In genomic region chr17:8878056-8878455, GRCm38 (mm10) we compare ENCODE assay signal across 9 mouse cellular contexts.
"Had no signal": no experiment of that assay in that cellular context is flagged by ENCODE, and none has a peak within 500 bp of the region (broad histone marks: within the 10 kb centered on the region; RNA-seq: fewer than 3 reads in every experiment).

No protein-coding gene starts in this region.

- DNase-seq: liver, postnatal 0 days; lung, adult 2 months; lung, postnatal 14 days; lung, postnatal 36 days; midbrain, embryonic 14.5 days; right cerebral cortex, postnatal 14 days; thymus, adult 2 months; thymus, postnatal 25 days; thymus, postnatal 4 days had no signal
